In genomic region chr19:57452492-57453217, GRCm38 (mm10) we compare ENCODE assay signal across 8 mouse cellular contexts. TPM values are rescaled to one million over a fixed set of nuclear protein-coding genes. Genes with fewer than 3 reads are reported as not detected.
A peak's percentile ranks its signal among the peaks of the same experiment; 100 is the strongest.
DNase-seq lines count a peak whose midpoint lies in the region; ATAC-seq and TF ChIP-seq lines count a peak whose summit lies in the region.

Gene Trub1, plus strand, starts transcription at chr19:57452912.

- H3K27ac ChIP-seq in cerebellum, adult 2 months (ENCODE audit: insufficient read depth, low read length), result 0 out of 2 replicates have a peak within 1 kb of the TSS, but pooled peaks have one; percentile 39
- H3K27ac ChIP-seq in forebrain, postnatal 0 days (ENCODE audit: low read depth, low read length), result peak within 1 kb of the TSS; percentile 54
- H3K27ac ChIP-seq in lung, embryonic 15.5 days, result peak within 1 kb of the TSS; percentile 67

- 6% methylated on average over 26 of the region's 26 CpGs for WGBS in cerebellum, adult 2 months
- WGBS in forebrain, postnatal 0 days, result 5% methylated on average over 26 of the region's 26 CpGs
- 4% methylated on average over 26 of the region's 26 CpGs for WGBS in lung, embryonic 15.5 days

- DNase-seq in MEL-GATA-1-ER (ENCODE audit: extremely low read depth, low read depth), result peak; percentile 94
- DNase-seq in cerebellum, adult 2 months, result peak; percentile 87
- DNase-seq in forebrain, postnatal 0 days, result peak; percentile 91
- peak; percentile 81 for DNase-seq in heart, postnatal 4 days
- DNase-seq in layer of hippocampus, adult 8-10 months (ENCODE audit: low spot score in 2 of 2), result peak; percentile 78 to 87
- peak; percentile 65 for DNase-seq in ovary, adult 18-20 months (ENCODE audit: low spot score)
- peak; percentile 86 for DNase-seq in thymus, postnatal 0 days (ENCODE audit: low spot score)

- H3K4me1 ChIP-seq in cerebellum, adult 2 months (ENCODE audit: control insufficient read depth, insufficient read depth, low read length), result no peaks in the 10 kb centered on the region
- H3K4me1 ChIP-seq in forebrain, postnatal 0 days (ENCODE audit: insufficient read depth), result peaks cover 5% of the 10 kb centered on the region
- H3K4me1 ChIP-seq in lung, embryonic 15.5 days, result peaks cover 10% of the 10 kb centered on the region

- H3K36me3 ChIP-seq in forebrain, postnatal 0 days (ENCODE audit: insufficient read depth), result no peaks in the 10 kb centered on the region
- H3K36me3 ChIP-seq in lung, embryonic 15.5 days, result no peaks in the 10 kb centered on the region

- TF ChIP-seq CTCF in cerebellum, adult 2 months (IDR thresholded peaks at IDR 0.05; ENCODE audit: borderline replicate concordance, insufficient read depth, low read depth, low read length), result no peak
- no peak for TF ChIP-seq CTCF in forebrain, postnatal 0 days (IDR thresholded peaks at IDR 0.05; ENCODE audit: low read depth)

- peak within 1 kb of the TSS; percentile 96 for H3K4me3 ChIP-seq in cerebellum, adult 2 months (replicated peaks; ENCODE audit: insufficient read depth, low read depth, low read length)
- H3K4me3 ChIP-seq in forebrain, postnatal 0 days (ENCODE audit: low read depth, low read length), result peak within 1 kb of the TSS; percentile 81
- peak within 1 kb of the TSS; percentile 96 for H3K4me3 ChIP-seq in lung, embryonic 15.5 days

- H3K9me3 ChIP-seq in forebrain, postnatal 0 days (ENCODE audit: low read length), result no peaks in the 10 kb centered on the region
- H3K9me3 ChIP-seq in lung, embryonic 15.5 days, result no peaks in the 10 kb centered on the region

- ATAC-seq in forebrain, postnatal 0 days, result peak; percentile 100
- peak; percentile 95 for ATAC-seq in lung, embryonic 15.5 days (ENCODE audit: borderline replicate concordance, extremely low read depth, low FRiP score, low TSS enrichment)

- peak within 1 kb of the TSS; percentile 77 for H3K9ac ChIP-seq in forebrain, postnatal 0 days
- peak within 1 kb of the TSS; percentile 74 for H3K9ac ChIP-seq in lung, embryonic 15.5 days

- H3K4me2 ChIP-seq in forebrain, postnatal 0 days (ENCODE audit: low read depth), result peak within 1 kb of the TSS; percentile 70
- peak within 1 kb of the TSS; percentile 60 for H3K4me2 ChIP-seq in lung, embryonic 15.5 days

- no peaks in the 10 kb centered on the region for H3K27me3 ChIP-seq in cerebellum, adult 2 months (ENCODE audit: control insufficient read depth, insufficient read depth, low read length)
- no peaks in the 10 kb centered on the region for H3K27me3 ChIP-seq in forebrain, postnatal 0 days (ENCODE audit: insufficient read depth, low read length)
- H3K27me3 ChIP-seq in lung, embryonic 15.5 days, result no peaks in the 10 kb centered on the region

- TF ChIP-seq POLR2A in cerebellum, adult 2 months (IDR thresholded peaks at IDR 0.05; ENCODE audit: borderline replicate concordance, insufficient read depth, low read length), result peak; percentile 65; the same call in 1 of the 2 replicates

RNA-seq across cellular contexts. Expression of gene Trub1, which starts in this region (rescaled TPM):
- polyA plus RNA-seq in cerebellum, adult 2 months (2012; rRNA removed), result 17.8 and 19.0 TPM in 2 replicates
- total RNA-seq in forebrain, postnatal 0 days (2014; rRNA removed), result 26.1 and 27.7 TPM in 2 replicates
- polyA plus RNA-seq in forebrain, postnatal 0 days (2015; fragmentation: Nextera tagmentation; extraction: Ambion mirVana), result 17.2 and 21.5 TPM in 2 replicates
- 1 to 10 TPM; 6.4 to 7.6 TPM for total RNA-seq in heart, postnatal 4 days (2021)
- 10 to 100 TPM; 17.3 to 18.5 (median 17.9) TPM for total RNA-seq in layer of hippocampus, adult 8-10 months (2022)
- 23.7 and 24.3 TPM in 2 replicates for polyA plus RNA-seq in lung, embryonic 15.5 days (2015; fragmentation: Nextera tagmentation; extraction: Ambion mirVana)
- polyA plus RNA-seq in thymus, postnatal 0 days (2015; fragmentation: Nextera tagmentation; extraction: Ambion mirVana), result 16.4 and 18.3 TPM in 2 replicates

Comparison
In these comparisons a context has a peak if more than half of its experiments do, and no peak if none do; other contexts are left out.
1. Peak in every context shown above with its lines: DNase-seq, ATAC-seq, H3K4me3 ChIP-seq and H3K27ac ChIP-seq.